Mouse (Mus musculus): ENCODE measurements at regions not wholly inside any gene's neighbourhood (a gene's known extent, or its start where the extent isn't known, plus 50 kb on each side); places are given as distances from the start of the nearest gene placed in this dataset.

GRCm38 (mm10) chr3:29816964-29817363 is 730.8 kb downstream of the Mecom start:
- TF ChIP-seq CEBPB (IDR thresholded peaks at IDR 0.05; ENCODE audit: insufficient read depth, poor library complexity, severe bottlenecking) (no peak), TCF12 (IDR thresholded peaks at IDR 0.05; ENCODE audit: insufficient read depth, poor library complexity, severe bottlenecking) (no peak), POLR2A (IDR thresholded peaks at IDR 0.05; ENCODE audit: insufficient read length, low read depth) (no peak), MAX (IDR thresholded peaks at IDR 0.05; ENCODE audit: low read depth) (no peak)
